Mouse (Mus musculus) CH12.LX (cell line): ENCODE measurements around the gene Olfr1045. TPM values are rescaled to one million over a fixed set of nuclear protein-coding genes. Genes with fewer than 3 reads are reported as not detected.

Experiments used
- DNase-seq: peaks from one replicate; pipeline ENCODE4 v3.0.0-alpha.2; 2013; ENCODE audit errors: extremely low read depth
- H3K27ac ChIP-seq: 2 replicates; pipeline ENCODE4 v1.5.1; 2012; ENCODE audit warnings: low read depth, mild to moderate bottlenecking, control low read depth, moderate library complexity; ENCODE audit not compliant: insufficient read depth
- H3K27me3 ChIP-seq: replicated peaks from 2 replicates; pipeline ENCODE3; 2012; ENCODE audit warnings: inconsistent platforms
- H3K36me3 ChIP-seq, 2 experiments: replicated peaks in 1 of 2; 2 replicates each; pipeline versions ENCODE3 to v1.6.1; 2012; ENCODE audit warnings: inconsistent platforms in 1 of 2, low read length in 1 of 2, mild to moderate bottlenecking in 1 of 2, mixed read lengths in 1 of 2, moderate library complexity in 1 of 2; ENCODE audit not compliant: control insufficient read depth in 1 of 2, insufficient read depth in 1 of 2
- H3K4me1 ChIP-seq, 2 experiments: 2 replicates each; pipeline ENCODE4 v1.6.1; 2012; ENCODE audit warnings: inconsistent platforms in 1 of 2, moderate library complexity in 1 of 2; ENCODE audit not compliant: insufficient read depth in 2 of 2, control insufficient read depth in 1 of 2
- H3K4me2 ChIP-seq: 2 replicates; pipeline ENCODE4 v1.6.1; 2012; ENCODE audit warnings: low read depth, mild to moderate bottlenecking, control low read depth; ENCODE audit not compliant: poor library complexity, insufficient read depth, severe bottlenecking
- H3K4me3 ChIP-seq, 3 experiments: fragments of 150-350 bp in 1 of 3; sonication (generic) in 1 of 3; replicated peaks in 1 of 3; 2 replicates each; pipeline versions ENCODE3 to v1.5.1; 2011 to 2012; ENCODE audit warnings: low read depth in 2 of 3, low read length in 2 of 3, mild to moderate bottlenecking in 2 of 3, moderate library complexity in 2 of 3, control low read depth in 1 of 3, improper control_type of control experiment in 1 of 3, inconsistent platforms in 1 of 3, mixed read lengths in 1 of 3; ENCODE audit not compliant: poor library complexity in 1 of 3
- H3K79me2 ChIP-seq: replicated peaks from 2 replicates; pipeline ENCODE4 v1.6.1; 2012; ENCODE audit warnings: mild to moderate bottlenecking, moderate library complexity; ENCODE audit not compliant: control insufficient read depth, poor library complexity, insufficient read depth, severe bottlenecking; ENCODE audit errors: extremely low read depth
- H3K9ac ChIP-seq: 2 replicates; pipeline ENCODE4 v1.6.1; 2012; ENCODE audit warnings: low read depth, mild to moderate bottlenecking, control low read depth, moderate library complexity; ENCODE audit not compliant: insufficient read depth
- H3K9me3 ChIP-seq: replicated peaks from 2 replicates; pipeline ENCODE3; 2012; ENCODE audit warnings: low read length, inconsistent platforms, mixed read lengths
- BHLHE40 ChIP-seq: IDR thresholded peaks from 2 replicates; pipeline ENCODE4 v1.6.1; 2011; ENCODE audit warnings: mild to moderate bottlenecking, low read depth, low read length, improper control_type of control experiment
- E2F4 ChIP-seq: IDR thresholded peaks from 2 replicates; pipeline ENCODE4 v1.6.1; 2011; ENCODE audit warnings: low read depth, low read length, improper control_type of control experiment; ENCODE audit not compliant: insufficient replicate concordance
- GABPA ChIP-seq: IDR thresholded peaks from 2 replicates; pipeline ENCODE4 v1.6.1; 2012; ENCODE audit warnings: low read depth, low read length, improper control_type of control experiment, inconsistent platforms; ENCODE audit not compliant: insufficient replicate concordance
- HCFC1 ChIP-seq: IDR thresholded peaks from 2 replicates; pipeline ENCODE4 v1.6.1; 2012; ENCODE audit warnings: low read depth, mild to moderate bottlenecking, inconsistent platforms, low read length, improper control_type of control experiment
- JUN ChIP-seq: IDR thresholded peaks from 2 replicates; pipeline ENCODE4 v1.6.1; 2011; ENCODE audit warnings: low read depth, mild to moderate bottlenecking, low read length, improper control_type of control experiment, moderate library complexity; ENCODE audit not compliant: insufficient read depth
- JUND ChIP-seq: conservative IDR thresholded peaks from 2 replicates; pipeline ENCODE4 v1.6.1; 2011; ENCODE audit warnings: low read depth, low read length, improper control_type of control experiment
- MAX ChIP-seq: IDR thresholded peaks from 2 replicates; pipeline ENCODE4 v1.6.1; 2011; ENCODE audit warnings: low read length, improper control_type of control experiment
- MAZ ChIP-seq: IDR thresholded peaks from 2 replicates; pipeline ENCODE4 v1.6.1; 2012; ENCODE audit warnings: low read depth, mild to moderate bottlenecking, inconsistent platforms, low read length, improper control_type of control experiment, moderate library complexity
- MEF2A ChIP-seq: IDR thresholded peaks from 2 replicates; pipeline ENCODE4 v1.6.1; 2014; ENCODE audit warnings: low read depth, mild to moderate bottlenecking, inconsistent platforms, low read length, improper control_type of control experiment, borderline replicate concordance
- NELFE ChIP-seq: IDR thresholded peaks from 2 replicates; pipeline ENCODE4 v1.6.1; 2011; ENCODE audit warnings: low read depth, low read length, improper control_type of control experiment
- POLR2A ChIP-seq: IDR thresholded peaks from 2 replicates; pipeline ENCODE4 v1.6.1; 2011; ENCODE audit warnings: low read depth, mild to moderate bottlenecking, improper control_type of control experiment, low read length
- POLR2AphosphoS2 ChIP-seq: IDR thresholded peaks from 2 replicates; pipeline ENCODE4 v1.6.1; 2011; ENCODE audit warnings: low read depth, low read length, improper control_type of control experiment
- RAD21 ChIP-seq: IDR thresholded peaks from 2 replicates; pipeline ENCODE4 v1.6.1; 2011; ENCODE audit warnings: low read depth, mild to moderate bottlenecking, low read length, improper control_type of control experiment, moderate library complexity
- RCOR1 ChIP-seq: conservative IDR thresholded peaks from 2 replicates; pipeline ENCODE4 v1.6.1; 2012; ENCODE audit warnings: low read depth, mild to moderate bottlenecking, inconsistent platforms, low read length, improper control_type of control experiment
- SIN3A ChIP-seq: IDR thresholded peaks from 2 replicates; pipeline ENCODE4 v1.6.1; 2012; ENCODE audit warnings: low read length, improper control_type of control experiment, inconsistent platforms
- SMC3 ChIP-seq: IDR thresholded peaks from 2 replicates; pipeline ENCODE4 v1.6.1; 2011; ENCODE audit warnings: low read depth, low read length, improper control_type of control experiment
- TBP ChIP-seq: conservative IDR thresholded peaks from 2 replicates; pipeline ENCODE4 v1.6.1; 2011; ENCODE audit warnings: low read depth, low read length, improper control_type of control experiment
- UBTF ChIP-seq: IDR thresholded peaks from 2 replicates; pipeline ENCODE4 v1.6.1; 2012; ENCODE audit warnings: low read depth, mild to moderate bottlenecking, inconsistent platforms, low read length, improper control_type of control experiment, moderate library complexity
- ZMIZ1 ChIP-seq: IDR thresholded peaks from 2 replicates; pipeline ENCODE4 v1.6.1; 2012; ENCODE audit warnings: low read depth, mild to moderate bottlenecking, inconsistent platforms, low read length, improper control_type of control experiment
- ZNF384 ChIP-seq: IDR thresholded peaks from 2 replicates; pipeline ENCODE4 v1.6.1; 2012; ENCODE audit warnings: low read depth, low read length, improper control_type of control experiment, inconsistent platforms
- dilution Hi-C: fragments of 300-500 bp; cut with MboI; formaldehyde crosslinking; loops from 2 replicates; pipeline ENCODE4 v1.14.3; 2020; ENCODE audit warnings: low sequenced_read_pairs; ENCODE audit not compliant: extremely low pct_unique_long_range_greater_than_20kb, extremely low pct_ligation_motif_present
- in situ Hi-C: fragments of 300-500 bp; cut with MboI; formaldehyde crosslinking; loops from 3 replicates; pipeline ENCODE4 v1.14.3; 2019; ENCODE audit warnings: low sequenced_read_pairs, low pct_ligation_motif_present, low pct_unique_long_range_greater_than_20kb, mixed read lengths
- polyA plus RNA-seq: library from polyadenylated mRNA; unstranded; fragments of >175 nt; gene quantifications from 2 replicates; pipeline ENCODE4 v1.2.1, GENCODE M21; 2012; ENCODE audit warnings: low read depth; ENCODE audit not compliant: insufficient read length
- total RNA-seq, 2 experiments: library from RNA; depleted of rRNA; stranded (reverse); fragments of 300-350 nt in 1 of 2; fragments of >200 nt in 1 of 2; gene quantifications; 2 replicates each; pipeline ENCODE4 v1.2.3; 2012 to 2014

The Olfr1045 gene
- total and polyA plus RNA-seq, 3 experiments, result not detected

DNA sequence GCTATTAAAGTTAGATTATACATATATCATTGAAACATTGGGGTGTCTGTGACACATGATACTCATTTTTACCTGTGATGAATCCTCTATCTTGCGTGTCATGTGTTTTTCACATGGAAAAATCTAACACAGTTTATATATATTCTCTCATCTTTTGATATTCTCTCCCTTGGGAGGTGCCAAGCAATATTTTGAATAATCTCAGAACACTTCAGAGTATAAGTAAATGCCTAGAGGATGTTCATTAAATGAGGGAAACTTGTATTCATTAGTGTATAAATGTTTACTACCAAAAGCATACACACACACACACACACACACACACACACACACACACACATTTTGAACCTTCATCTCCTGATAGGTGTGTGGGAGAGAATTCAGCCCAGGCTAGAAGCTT lies 28.5 kb upstream of the Olfr1045 start, which contains the start of gene Olfr1047:
Olfr1047 (minus strand) TSS at position 101 of the 400 bp plus-strand sequence.
- Histone ChIP-seq H3K4me2 (no peak within 1 kb of the TSS), H3K4me3 (no peak within 1 kb of the TSS), H3K9me3 (peaks cover 15% of the 10 kb centered on the region), H3K4me1 (no peaks in the 10 kb centered on the region), H3K36me3 (no peaks in the 10 kb centered on the region), H3K27ac (no peak within 1 kb of the TSS), H3K27me3 (no peaks in the 10 kb centered on the region), H3K79me2 (no peaks in the 10 kb centered on the region), H3K9ac (no peak within 1 kb of the TSS)
- DNase-seq, result no peak
- dilution Hi-C loops (no loop called here), in situ Hi-C loops (no loop called here)
- no peak for TF ChIP-seq POLR2AphosphoS2
- TF ChIP-seq ZMIZ1, result no peak
- no peak for TF ChIP-seq RCOR1
- no peak for TF ChIP-seq MAZ
- TF ChIP-seq JUND, result no peak
- TF ChIP-seq RAD21, result no peak
- no peak for TF ChIP-seq GABPA
- no peak for TF ChIP-seq SMC3

DNA sequence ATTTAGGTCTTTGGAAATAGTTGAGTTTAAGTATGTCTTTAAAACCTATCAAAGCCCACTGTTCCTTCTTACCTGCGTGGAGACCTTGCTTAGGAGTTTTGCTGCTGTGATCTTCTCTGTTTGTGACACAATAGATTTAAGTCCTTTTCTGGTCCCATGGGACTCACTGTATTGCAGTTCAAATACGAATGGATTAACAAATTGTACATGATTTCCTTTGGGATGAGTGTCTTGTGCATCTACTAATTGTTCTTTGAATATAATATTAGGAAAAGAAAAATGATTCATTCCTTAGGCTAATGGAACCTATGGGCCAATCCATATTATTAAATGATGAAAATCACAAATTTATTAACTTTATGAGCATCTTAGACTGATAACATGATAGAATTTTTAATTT lies 16.4 kb upstream of the Olfr1045 start, which contains the start of gene Olfr1046:
Olfr1046 (minus strand) TSS at position 101 of the 400 bp plus-strand sequence.
- H3K4me3 ChIP-seq, result no peak within 1 kb of the TSS
- H3K27ac ChIP-seq, result no peak within 1 kb of the TSS
- in situ Hi-C loops (no loop called here), dilution Hi-C loops (no loop called here)
- DNase-seq, result no peak
- H3K9me3 ChIP-seq, result peaks cover 4% of the 10 kb centered on the region
- H3K79me2 ChIP-seq, result no peaks in the 10 kb centered on the region
- H3K27me3 ChIP-seq, result no peaks in the 10 kb centered on the region
- TF ChIP-seq POLR2A (no peak), MEF2A (no peak), UBTF (no peak), GABPA (no peak), SIN3A (no peak), MAZ (no peak), ZNF384 (no peak), HCFC1 (no peak), E2F4 (no peak), JUN (no peak), RAD21 (no peak), TBP (no peak), MAX (no peak), NELFE (no peak), BHLHE40 (no peak)
- H3K36me3 ChIP-seq, result no peaks in the 10 kb centered on the region
- no peak within 1 kb of the TSS for H3K4me2 ChIP-seq
- no peak within 1 kb of the TSS for H3K9ac ChIP-seq
- H3K4me1 ChIP-seq, result no peaks in the 10 kb centered on the region
